Mouse (Mus musculus): Measurements from ENCODE around the gene Ctsw. TPM values are rescaled to one million over a fixed set of nuclear protein-coding genes. Genes with fewer than 3 reads are reported as not detected.

Ctsw gene
- total and polyA plus RNA-seq, 2 experiments from 2014 or later, result 1.2 to 2.0 TPM

- Histone ChIP-seq H3K9ac (replicated peaks; ENCODE audit: low read length) (peak overlapping the region; percentile 53; the same call in 1 of the 2 replicates), H3K27me3 (ENCODE audit: insufficient read depth, low read length) (no peaks in the 10 kb centered on the region), H3K4me2 (ENCODE audit: low read depth, low read length) (peak overlapping the region; percentile 70; the same call in 1 of the 2 replicates), H3K9me3 (ENCODE audit: low read length) (no peaks in the 10 kb centered on the region), H3K4me1 (ENCODE audit: insufficient read depth, low read length) (peaks cover 4% of the 10 kb centered on the region), H3K27ac (peak overlapping the region; percentile 99; the same call in 1 of the 2 replicates), H3K36me3 (ENCODE audit: insufficient read depth, low read length) (peaks cover 31% of the 10 kb centered on the region), H3K4me3 (ENCODE audit: low read length) (no peak overlapping the region)
- no peak for DNase-seq (ENCODE audit: low spot score)
- WGBS, result 86% methylated on average over 4 of the region's 4 CpGs
- TF ChIP-seq CTCF (IDR thresholded peaks at IDR 0.05; ENCODE audit: low read depth), result no peak
- no peak for ATAC-seq
Measured at GRCm38 (mm10) chr19:5486771-5487170, 18.5 kb upstream of the Ctsw start.

- Histone ChIP-seq H3K27me3 (ENCODE audit: insufficient read depth, low read length) (no peaks in the 10 kb centered on the region), H3K4me3 (ENCODE audit: low read length) (no peak overlapping the region), H3K9me3 (ENCODE audit: low read length) (no peaks in the 10 kb centered on the region), H3K4me2 (ENCODE audit: low read depth, low read length) (no peak overlapping the region), H3K36me3 (ENCODE audit: insufficient read depth, low read length) (peaks cover 31% of the 10 kb centered on the region), H3K9ac (replicated peaks; ENCODE audit: low read length) (no peak overlapping the region; the same call in 1 of the 2 replicates), H3K4me1 (ENCODE audit: insufficient read depth, low read length) (peaks cover 4% of the 10 kb centered on the region), H3K27ac (no peak overlapping the region)
- WGBS, result 89% methylated on average over 8 of the region's 8 CpGs
- DNase-seq (ENCODE audit: low spot score) (no peak), ATAC-seq (no peak)
- no peak for TF ChIP-seq CTCF (IDR thresholded peaks at IDR 0.05; ENCODE audit: low read depth)
Measured at GRCm38 (mm10) chr19:5486286-5486685, 18.0 kb upstream of the Ctsw start.

DNA sequence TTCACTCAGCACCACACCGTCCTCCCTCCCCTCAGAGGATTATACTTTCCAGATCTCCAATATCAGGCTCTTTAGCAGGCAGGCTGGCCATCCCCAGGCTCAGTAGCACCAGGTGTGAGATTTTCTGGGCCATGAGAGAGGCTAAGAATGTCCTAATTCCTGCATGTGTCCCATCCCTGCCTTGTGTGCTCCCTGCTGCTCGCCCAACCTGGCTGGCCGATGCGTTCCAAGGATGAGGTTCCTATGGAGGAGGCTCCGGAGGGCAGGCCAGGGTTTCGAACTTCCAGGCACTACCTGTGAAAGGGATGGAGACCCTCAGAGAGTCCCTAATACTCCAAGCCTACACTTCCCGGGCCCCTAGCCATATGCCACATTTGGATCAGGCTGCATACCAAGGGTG lies 17.5 kb upstream of the Ctsw start:
- H3K27ac ChIP-seq, result no peak overlapping the region
- H3K27me3 ChIP-seq (ENCODE audit: insufficient read depth, low read length), result no peaks in the 10 kb centered on the region
- no peaks in the 10 kb centered on the region for H3K9me3 ChIP-seq (ENCODE audit: low read length)
- DNase-seq (ENCODE audit: low spot score) (no peak), ATAC-seq (no peak)
- no peak overlapping the region for H3K9ac ChIP-seq (replicated peaks; ENCODE audit: low read length)
- WGBS, result 90% methylated on average over 7 of the region's 7 CpGs
- H3K4me2 ChIP-seq (ENCODE audit: low read depth, low read length), result no peak overlapping the region
- no peak for TF ChIP-seq CTCF (IDR thresholded peaks at IDR 0.05; ENCODE audit: low read depth)
- H3K36me3 ChIP-seq (ENCODE audit: insufficient read depth, low read length), result peaks cover 31% of the 10 kb centered on the region
- H3K4me1 ChIP-seq (ENCODE audit: insufficient read depth, low read length), result peaks cover 4% of the 10 kb centered on the region
- no peak overlapping the region for H3K4me3 ChIP-seq (ENCODE audit: low read length)

- no peak for ATAC-seq
- Histone ChIP-seq H3K27me3 (ENCODE audit: insufficient read depth, low read length) (no peaks in the 10 kb centered on the region), H3K9ac (replicated peaks; ENCODE audit: low read length) (no peak overlapping the region), H3K36me3 (ENCODE audit: insufficient read depth, low read length) (peaks cover 31% of the 10 kb centered on the region), H3K9me3 (ENCODE audit: low read length) (no peaks in the 10 kb centered on the region), H3K4me3 (ENCODE audit: low read length) (no peak overlapping the region), H3K4me2 (ENCODE audit: low read depth, low read length) (no peak overlapping the region), H3K27ac (no peak overlapping the region), H3K4me1 (ENCODE audit: insufficient read depth, low read length) (peaks cover 4% of the 10 kb centered on the region)
- no peak for TF ChIP-seq CTCF (IDR thresholded peaks at IDR 0.05; ENCODE audit: low read depth)
- 88% methylated on average over 8 of the region's 8 CpGs for whole genome bisulfite sequencing
- no peak for DNase-seq (ENCODE audit: low spot score)
Measured at GRCm38 (mm10) chr19:5485371-5485770, 17.1 kb upstream of the Ctsw start.

- Histone ChIP-seq H3K4me1 (ENCODE audit: insufficient read depth, low read length) (peaks cover 4% of the 10 kb centered on the region), H3K9me3 (ENCODE audit: low read length) (no peaks in the 10 kb centered on the region), H3K4me3 (ENCODE audit: low read length) (no peak overlapping the region), H3K9ac (replicated peaks; ENCODE audit: low read length) (no peak overlapping the region), H3K4me2 (ENCODE audit: low read depth, low read length) (no peak overlapping the region), H3K27ac (no peak overlapping the region), H3K36me3 (ENCODE audit: insufficient read depth, low read length) (peaks cover 31% of the 10 kb centered on the region), H3K27me3 (ENCODE audit: insufficient read depth, low read length) (no peaks in the 10 kb centered on the region)
- ATAC-seq, result no peak
- TF ChIP-seq CTCF (IDR thresholded peaks at IDR 0.05; ENCODE audit: low read depth), result no peak
- WGBS, result 94% methylated on average over 5 of the region's 5 CpGs
- no peak for DNase-seq (ENCODE audit: low spot score)
Measured at GRCm38 (mm10) chr19:5484496-5484895, 16.2 kb upstream of the Ctsw start.

DNA sequence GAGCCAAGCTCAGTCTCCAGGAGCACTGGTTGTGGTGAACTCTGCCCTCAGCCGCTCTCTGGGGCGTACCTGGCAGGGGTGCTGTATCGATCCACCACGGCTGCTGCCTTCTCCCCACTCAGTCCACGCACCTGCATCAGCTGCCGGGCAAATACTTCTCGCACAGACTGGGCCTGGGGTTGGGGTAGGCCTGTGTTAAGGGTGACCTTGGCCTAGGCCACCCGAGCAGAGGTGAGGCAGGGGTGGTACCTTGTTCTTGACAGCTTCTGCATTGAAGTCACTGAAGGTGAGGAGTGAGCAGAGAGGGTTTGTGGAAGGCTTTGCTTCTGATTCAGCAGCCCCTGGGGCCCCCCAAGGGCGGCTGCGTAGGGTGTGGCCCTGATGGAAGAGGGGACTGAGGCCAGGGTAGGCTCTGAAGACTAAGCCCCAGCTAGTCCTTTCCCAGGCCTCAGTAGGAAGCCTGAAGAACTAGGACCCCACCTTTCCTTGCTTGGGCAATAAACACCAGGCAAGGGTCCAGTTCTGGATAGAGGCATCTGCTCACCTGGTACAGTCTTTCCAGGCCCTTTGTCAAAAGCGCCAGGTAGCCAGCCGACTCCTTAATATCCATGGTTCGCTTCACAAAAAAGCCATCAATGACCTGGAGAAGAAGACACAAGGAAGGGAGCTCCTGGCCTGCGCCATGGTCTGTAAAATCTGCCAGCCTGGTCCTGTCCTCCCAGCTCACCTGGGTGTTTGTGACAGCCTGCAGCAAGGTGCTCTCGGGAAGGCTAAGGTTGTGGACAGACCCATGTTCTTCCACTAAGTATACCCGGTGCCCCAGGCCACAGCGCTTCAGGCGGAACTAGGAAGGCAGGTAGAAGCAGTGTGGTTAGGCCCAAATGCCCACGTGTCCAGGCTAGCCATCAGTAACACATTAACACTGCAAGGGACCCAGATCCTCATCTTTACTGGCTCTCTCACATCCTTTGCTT lies 15.4 kb upstream of the Ctsw start:
- no peak overlapping the region for H3K9ac ChIP-seq (replicated peaks; ENCODE audit: low read length)
- H3K4me1 ChIP-seq (ENCODE audit: insufficient read depth, low read length), result no peaks in the 10 kb centered on the region
- TF ChIP-seq CTCF (IDR thresholded peaks at IDR 0.05; ENCODE audit: low read depth), result no peak
- WGBS, result 94% methylated on average over 19 of the region's 19 CpGs
- H3K4me2 ChIP-seq (ENCODE audit: low read depth, low read length), result no peak overlapping the region
- peaks cover 31% of the 10 kb centered on the region for H3K36me3 ChIP-seq (ENCODE audit: insufficient read depth, low read length)
- no peak for DNase-seq (ENCODE audit: low spot score)
- H3K27ac ChIP-seq, result no peak overlapping the region
- no peak overlapping the region for H3K4me3 ChIP-seq (ENCODE audit: low read length)
- ATAC-seq, result no peak
- no peaks in the 10 kb centered on the region for H3K9me3 ChIP-seq (ENCODE audit: low read length)
- no peaks in the 10 kb centered on the region for H3K27me3 ChIP-seq (ENCODE audit: insufficient read depth, low read length)

- no peak overlapping the region for H3K4me2 ChIP-seq (ENCODE audit: low read depth, low read length)
- peaks cover 31% of the 10 kb centered on the region for H3K36me3 ChIP-seq (ENCODE audit: insufficient read depth, low read length)
Measured at GRCm38 (mm10) chr19:5481398-5481797, 13.1 kb upstream of the Ctsw start.

More at GRCm38 (mm10) chr19:5481398-5481797, 13.1 kb upstream of the Ctsw start:
- Histone ChIP-seq H3K4me1 (ENCODE audit: insufficient read depth, low read length) (no peaks in the 10 kb centered on the region), H3K9me3 (ENCODE audit: low read length) (no peaks in the 10 kb centered on the region), H3K27ac (no peak overlapping the region), H3K4me3 (ENCODE audit: low read length) (no peak overlapping the region), H3K27me3 (ENCODE audit: insufficient read depth, low read length) (no peaks in the 10 kb centered on the region), H3K9ac (replicated peaks; ENCODE audit: low read length) (no peak overlapping the region)
- WGBS, result 92% methylated on average over 10 of the region's 10 CpGs
- DNase-seq (ENCODE audit: low spot score) (no peak), ATAC-seq (no peak)
- TF ChIP-seq CTCF (IDR thresholded peaks at IDR 0.05; ENCODE audit: low read depth), result no peak

All from hindbrain, postnatal 0 days (tissue).